Mouse (Mus musculus) C2C12 (cell line): Measurements from ENCODE around the gene 3110082I17Rik. TPM values are rescaled to one million over a fixed set of nuclear protein-coding genes. Genes with fewer than 3 reads are reported as not detected.

ENCODE experiments used
- H3K27me3 ChIP-seq: one replicate; pipeline ENCODE4 v1.6.1; 2011; ENCODE audit not compliant: control insufficient read depth, insufficient read depth, insufficient read length
- H3K36me3 ChIP-seq: one replicate; pipeline ENCODE4 v1.6.1; 2011; ENCODE audit not compliant: control insufficient read depth, insufficient read depth
- H3K4me3 ChIP-seq: one replicate; pipeline ENCODE4 v1.5.1; 2011; ENCODE audit warnings: mild to moderate bottlenecking, control low read depth; ENCODE audit not compliant: poor library complexity, insufficient read depth, severe bottlenecking
- H3K79me2 ChIP-seq: one replicate; pipeline ENCODE4 v1.6.1; 2011; ENCODE audit not compliant: control insufficient read depth, insufficient read depth
- H3K79me3 ChIP-seq: one replicate; pipeline ENCODE4 v1.6.1; 2011; ENCODE audit warnings: low read depth, control low read depth
- H3ac ChIP-seq: one replicate; pipeline ENCODE3; 2011; ENCODE audit warnings: low read depth; ENCODE audit not compliant: control insufficient read depth, insufficient read length
- CEBPB ChIP-seq: IDR thresholded peaks from one replicate; pipeline ENCODE4 v1.6.1; 2011; ENCODE audit warnings: low read depth, mild to moderate bottlenecking, control low read depth, moderate library complexity
- CTCF ChIP-seq: IDR thresholded peaks from one replicate; pipeline ENCODE4 v1.5.1; 2011; ENCODE audit not compliant: control insufficient read depth, insufficient read depth, insufficient read length
- FOSL1 ChIP-seq: IDR thresholded peaks from one replicate; pipeline ENCODE4 v1.8.0; 2011; ENCODE audit warnings: mild to moderate bottlenecking, low read length; ENCODE audit not compliant: poor library complexity, insufficient read depth, severe bottlenecking
- MAX ChIP-seq: IDR thresholded peaks from one replicate; pipeline ENCODE4 v1.6.1; 2011; ENCODE audit warnings: mild to moderate bottlenecking, control low read depth
- MYOD1 ChIP-seq: IDR thresholded peaks from one replicate; pipeline ENCODE4 v1.6.1; 2011; ENCODE audit warnings: low read depth; ENCODE audit not compliant: control insufficient read depth, insufficient read length
- MYOG ChIP-seq: IDR thresholded peaks from one replicate; pipeline ENCODE4 v1.6.1; 2011; ENCODE audit not compliant: control insufficient read depth, insufficient read length; ENCODE audit errors: extremely low read depth
- USF1 ChIP-seq: IDR thresholded peaks from one replicate; pipeline ENCODE4 v1.6.1; 2011; ENCODE audit warnings: low read depth, mild to moderate bottlenecking, control low read depth, moderate library complexity
- polyA plus RNA-seq: library from polyadenylated mRNA; unstranded; fragments of >200 nt; fragmentation: generic; extraction: Trizol; gene quantifications from one replicate; pipeline ENCODE4 v1.2.1, GENCODE M21; 2012; ENCODE audit warnings: missing spikeins

The 3110082I17Rik gene
- polyA plus RNA-seq, 1 experiment = 31.4 TPM

DNA sequence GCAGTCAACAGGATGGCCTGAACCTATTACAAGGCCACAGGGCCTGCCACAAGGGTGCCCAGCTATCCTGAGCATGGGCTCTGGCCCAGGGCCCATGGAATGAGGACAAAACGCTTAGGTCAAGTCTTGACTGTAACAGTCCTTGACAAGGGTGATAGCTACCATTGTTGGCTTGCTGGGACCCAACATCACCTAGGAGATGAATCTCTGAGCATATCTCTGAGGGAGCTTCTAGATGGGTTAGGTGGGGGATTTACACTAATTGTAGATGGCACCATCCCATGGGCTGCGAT is 18.7 kb downstream of the 3110082I17Rik start:
- Histone ChIP-seq H3K36me3 (no peaks in the 10 kb centered on the region), H3K4me3 (no peak overlapping the region), H3ac (no peak overlapping the region), H3K79me2 (no peaks in the 10 kb centered on the region), H3K79me3 (peaks cover 1% of the 10 kb centered on the region), H3K27me3 (no peaks in the 10 kb centered on the region)
- TF ChIP-seq CTCF (no peak), MAX (no peak), CEBPB (no peak), MYOG (no peak), FOSL1 (no peak), MYOD1 (no peak), USF1 (no peak)

DNA sequence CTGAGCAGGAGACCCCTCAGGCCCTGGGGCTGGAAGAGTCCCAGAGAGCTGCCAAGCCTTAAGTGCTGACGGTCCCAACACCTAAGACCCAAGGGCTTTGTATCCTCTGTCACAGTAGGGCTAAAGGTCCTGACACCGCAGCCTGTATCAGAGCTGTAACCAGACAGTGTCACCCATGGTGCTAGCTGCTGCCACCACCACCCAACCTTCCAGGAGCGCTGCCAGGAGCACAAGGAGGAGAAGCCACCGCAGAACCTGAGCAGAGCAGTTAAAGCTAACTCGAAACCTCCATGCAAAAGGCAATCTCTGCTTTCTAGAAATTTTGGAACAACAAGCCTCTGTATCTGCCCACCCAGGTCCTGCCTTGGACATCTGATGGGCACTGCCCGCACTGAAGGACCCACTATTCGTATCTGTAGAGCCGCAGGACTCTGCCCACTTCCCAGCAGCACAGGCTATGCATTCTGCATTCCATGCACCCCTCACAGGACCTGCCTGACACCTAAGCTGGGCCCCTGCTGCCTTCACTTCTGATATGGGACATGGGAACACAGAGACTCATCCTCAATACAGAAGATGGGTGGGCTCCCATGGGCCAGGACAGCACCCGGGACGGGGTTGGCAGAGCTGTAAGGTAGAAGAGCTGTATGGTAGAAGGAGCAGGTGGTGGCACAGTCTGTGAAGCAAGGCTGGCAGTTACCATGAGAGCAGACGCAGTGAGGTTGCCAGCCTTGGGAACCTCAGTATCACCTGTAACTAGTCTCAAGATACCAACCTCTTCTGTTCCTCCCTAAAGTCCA is 19.2 kb downstream of the 3110082I17Rik start:
- TF ChIP-seq MYOD1 (no peak), CEBPB (no peak), CTCF (no peak)
- peaks cover 1% of the 10 kb centered on the region for H3K79me3 ChIP-seq

GRCm38 (mm10) chr5:139440451-139440850 is 19.9 kb downstream of the 3110082I17Rik start:
- no peak for TF ChIP-seq CEBPB
- TF ChIP-seq FOSL1 = no peak
- TF ChIP-seq MYOD1 = no peak
- TF ChIP-seq CTCF = no peak
- TF ChIP-seq MAX = no peak
- no peak for TF ChIP-seq USF1
- no peak for TF ChIP-seq MYOG
- peaks cover 1% of the 10 kb centered on the region for H3K79me3 ChIP-seq
- no peak overlapping the region for H3ac ChIP-seq
- H3K79me2 ChIP-seq = no peaks in the 10 kb centered on the region
- no peaks in the 10 kb centered on the region for H3K36me3 ChIP-seq
- H3K4me3 ChIP-seq = no peak overlapping the region
- no peaks in the 10 kb centered on the region for H3K27me3 ChIP-seq

More for the DNA sequence above, 19.2 kb downstream of the 3110082I17Rik start:
- no peak overlapping the region for H3ac ChIP-seq
- no peaks in the 10 kb centered on the region for H3K79me2 ChIP-seq
- H3K27me3 ChIP-seq = no peaks in the 10 kb centered on the region
- H3K4me3 ChIP-seq = no peak overlapping the region
- no peaks in the 10 kb centered on the region for H3K36me3 ChIP-seq

DNA sequence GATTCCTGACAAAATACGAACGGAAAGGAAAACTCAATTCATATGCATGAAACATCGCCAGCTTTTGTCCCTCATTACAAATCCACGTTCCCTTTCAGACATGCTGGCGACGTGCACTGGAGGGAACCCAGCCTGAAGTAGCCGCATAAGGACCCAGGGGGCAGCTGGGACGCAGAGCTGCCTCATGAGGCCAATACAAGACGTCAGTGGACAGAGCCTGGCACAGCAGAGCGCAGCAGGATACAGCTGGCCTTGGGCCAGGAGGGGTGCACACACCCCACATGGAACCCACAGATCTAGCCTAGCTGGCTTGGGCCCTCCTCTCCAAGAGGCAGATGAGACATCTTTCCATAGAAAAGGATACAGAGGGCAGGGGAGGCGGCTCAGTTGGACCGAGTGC is 21.9 kb downstream of the 3110082I17Rik start:
- no peak overlapping the region for H3K4me3 ChIP-seq
- H3K36me3 ChIP-seq = no peaks in the 10 kb centered on the region
- H3K27me3 ChIP-seq = no peaks in the 10 kb centered on the region
- no peaks in the 10 kb centered on the region for H3K79me2 ChIP-seq
- peaks cover 1% of the 10 kb centered on the region for H3K79me3 ChIP-seq
- no peak for TF ChIP-seq MAX
- TF ChIP-seq CTCF = no peak
- TF ChIP-seq FOSL1 = no peak
- no peak for TF ChIP-seq USF1
- TF ChIP-seq MYOG = no peak
- no peak for TF ChIP-seq CEBPB
- no peak for TF ChIP-seq MYOD1
- H3ac ChIP-seq = no peak overlapping the region

GRCm38 (mm10) chr5:139437769-139438168 is 22.6 kb downstream of the 3110082I17Rik start:
- Histone ChIP-seq H3K36me3 (no peaks in the 10 kb centered on the region), H3K79me2 (no peaks in the 10 kb centered on the region), H3ac (no peak overlapping the region), H3K27me3 (no peaks in the 10 kb centered on the region), H3K79me3 (no peaks in the 10 kb centered on the region), H3K4me3 (no peak overlapping the region)
- TF ChIP-seq CTCF (no peak), FOSL1 (no peak), USF1 (no peak), MYOD1 (no peak), MAX (no peak), CEBPB (no peak), MYOG (no peak)

DNA sequence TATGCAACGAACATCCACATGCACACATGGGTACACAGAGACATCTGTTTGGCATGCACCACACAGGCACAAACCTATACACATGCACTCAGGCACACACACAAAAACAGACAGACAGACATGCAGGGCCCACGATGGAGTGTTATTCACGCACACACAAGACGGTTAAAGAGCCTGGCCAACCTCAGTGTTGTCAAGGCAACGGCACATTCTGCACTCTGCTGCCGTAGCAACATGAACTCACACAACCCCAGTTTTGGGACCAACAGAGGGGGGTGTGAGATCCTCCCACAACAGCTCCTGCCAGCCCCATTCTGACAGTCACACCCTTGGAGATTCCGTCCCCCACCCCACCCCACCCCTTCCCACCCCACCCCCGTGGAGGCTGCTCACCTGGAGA is 25.4 kb downstream of the 3110082I17Rik start:
- no peak overlapping the region for H3K4me3 ChIP-seq
- H3K27me3 ChIP-seq = no peaks in the 10 kb centered on the region
- no peaks in the 10 kb centered on the region for H3K36me3 ChIP-seq
- H3K79me3 ChIP-seq = no peaks in the 10 kb centered on the region
- no peak overlapping the region for H3ac ChIP-seq
- TF ChIP-seq FOSL1 (no peak), CEBPB (no peak), MYOD1 (no peak), USF1 (no peak), MYOG (no peak), CTCF (no peak), MAX (no peak)
- H3K79me2 ChIP-seq = no peaks in the 10 kb centered on the region
